Mouse (Mus musculus): ENCODE data around the gene Ror1.

- TF ChIP-seq CTCF (IDR thresholded peaks at IDR 0.05; ENCODE audit: insufficient read depth, low read length) = no peak
- TF ChIP-seq POLR2A (IDR thresholded peaks at IDR 0.05; ENCODE audit: borderline replicate concordance, extremely low read depth, low read depth, low read length) = no peak
These were observed 105.7 kb downstream of the Ror1 start for GRCm38 (mm10) chr4:100201322-100201721.

Data from lung, adult 2 months (tissue).